Mouse (Mus musculus) left cerebral cortex, adult 18-20 months (tissue): ENCODE results near the gene Gm17482. TPM values are rescaled to one million over a fixed set of nuclear protein-coding genes. Genes with fewer than 3 reads are reported as not detected.
A peak's percentile ranks its signal among the peaks of the same experiment; 100 is the strongest.

Experiments
- DNase-seq, 2 experiments: peaks; one replicate each; pipeline ENCODE4 v3.0.0; 2021 to 2022; ENCODE audit warnings: low spot score in 2 of 2, mixed read lengths in 1 of 2
- total RNA-seq, 2 experiments: library from RNA; stranded (reverse); gene quantifications; 2 replicates each; pipeline ENCODE4 v1.2.3; 2021

Gene Gm17482
- total RNA-seq, 2 experiments from 2014 or later: not detected

DNA sequence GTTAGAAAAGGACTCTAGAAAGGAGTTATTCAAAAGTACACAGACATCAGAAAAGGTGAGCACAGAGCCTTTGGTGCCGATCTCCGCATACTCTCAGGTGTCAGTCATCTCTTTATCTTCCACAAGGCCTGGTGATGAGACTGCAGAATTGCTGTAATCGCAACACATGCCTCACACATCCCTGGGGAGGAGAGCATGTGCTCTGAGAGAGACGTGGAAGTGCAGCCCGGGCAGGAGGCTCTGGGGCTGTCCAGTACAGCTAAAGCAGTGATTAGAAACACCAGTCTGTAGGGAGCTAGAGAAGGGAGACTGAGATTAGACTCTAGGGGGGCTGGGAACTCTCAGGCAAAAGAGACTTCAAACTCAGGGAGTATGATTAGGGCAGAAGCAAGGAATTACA is 63.4 kb downstream of the Gm17482 start:
- no peak for DNase-seq

- DNase-seq: no peak
These were observed 63.9 kb downstream of the Gm17482 start for GRCm38 (mm10) chr6:115291068-115291467.

DNA sequence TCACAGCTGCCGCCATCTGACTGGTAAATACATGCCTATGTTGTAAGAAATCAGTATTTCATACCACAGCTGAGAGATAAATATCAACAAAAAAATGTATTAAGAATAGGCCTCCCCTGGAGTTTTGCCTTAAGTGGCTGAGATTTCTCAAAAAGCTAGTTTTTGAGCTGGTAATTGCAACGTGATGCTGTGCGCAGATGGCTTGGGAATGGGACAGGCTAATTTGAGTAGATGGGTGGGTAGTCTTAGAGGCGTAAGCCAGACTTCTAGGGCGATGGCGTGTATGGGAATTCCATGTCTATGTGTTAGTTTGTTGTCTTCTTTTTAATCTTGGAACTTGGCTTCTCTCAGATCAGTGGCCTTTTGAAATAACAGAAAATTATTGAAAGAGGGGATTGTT is 64.7 kb downstream of the Gm17482 start:
- DNase-seq: peak in 1 of 2 experiments; percentile 42

GRCm38 (mm10) chr6:115292621-115293020 is 65.5 kb downstream of the Gm17482 start:
- DNase-seq: peak in 1 of 2 experiments; percentile 47

GRCm38 (mm10) chr6:115293877-115294276 is 66.7 kb downstream of the Gm17482 start:
- DNase-seq: no peak

DNA sequence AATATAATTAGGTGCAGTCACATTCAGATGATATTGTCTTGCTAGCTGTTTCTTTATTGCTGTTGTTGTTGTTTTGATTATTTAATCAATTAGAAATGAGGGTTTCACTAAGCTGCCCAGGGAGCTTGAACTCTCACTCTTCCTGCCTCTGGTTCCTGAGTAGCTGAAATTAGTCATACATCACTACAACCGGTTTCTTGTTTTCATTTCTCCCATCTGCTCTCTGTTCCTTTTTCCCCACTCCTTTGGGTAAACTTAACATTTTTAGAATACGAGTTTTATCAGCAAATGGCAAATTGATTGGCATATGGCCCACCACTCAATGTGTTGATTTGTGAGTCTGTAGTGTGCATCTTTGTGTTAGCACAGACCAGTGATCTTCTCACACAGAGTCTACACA is 80.0 kb downstream of the Gm17482 start:
- DNase-seq: no peak

Other genes starting within 250 kb of the Gm17482 start
- gene Tamm41, start 189.5 kb upstream of the Gm17482 start, total RNA-seq: 10 to 100 TPM; 21.0 to 21.4 TPM
- 100 to 1,000 TPM; 459 to 524 TPM for gene Syn2, start 92.4 kb upstream of the Gm17482 start, total RNA-seq
- 10 to 100 TPM; 16.8 to 20.1 TPM for gene Timp4, start 24.9 kb downstream of the Gm17482 start, total RNA-seq
- gene Pparg, start 133.6 kb downstream of the Gm17482 start, total RNA-seq: 1 to 10 TPM; 8.8 to 10.0 TPM